Mouse (Mus musculus) lung, adult 2 months (tissue): ENCODE results near the gene Heca. TPM values are rescaled to one million over a fixed set of nuclear protein-coding genes. Genes with fewer than 3 reads are reported as not detected.
"Not testable (repeated sequence)": the region's sequence is repeated elsewhere in the genome, so short reads cannot be mapped to it uniquely, and the experiment has no call there.

Experiments
- DNase-seq: peaks from one replicate; pipeline ENCODE4 v3.0.0; 2022
- H3K4me1 ChIP-seq: fragments of 200-500 bp; 2 replicates; pipeline ENCODE4 v1.6.1; 2011; ENCODE audit warnings: low read length; ENCODE audit not compliant: control insufficient read depth, insufficient read depth
- H3K4me3 ChIP-seq: fragments of 200-500 bp; replicated peaks from 2 replicates; pipeline ENCODE3; 2011; ENCODE audit warnings: low read depth, mild to moderate bottlenecking, control low read depth, low read length; ENCODE audit errors: extremely low read depth
- CTCF ChIP-seq: fragments of 200-500 bp; IDR thresholded peaks from 2 replicates; pipeline ENCODE4 v1.5.1; 2011; ENCODE audit warnings: mild to moderate bottlenecking, low read length, control low read depth; ENCODE audit not compliant: insufficient read depth
- POLR2A ChIP-seq: fragments of 200-500 bp; IDR thresholded peaks from 2 replicates; pipeline ENCODE4 v1.6.1; 2011; ENCODE audit warnings: low read depth, mild to moderate bottlenecking, control low read depth, low read length, borderline replicate concordance; ENCODE audit errors: extremely low read depth
- WGBS: fragments of 180-500 bp; shearing (Covaris S2); methylation state at CpG from one replicate; pipeline ENCODE4 v1.1.7; 2018; 5-methylcytosine and 5-hydroxymethylcytosine counted together
- polyA plus RNA-seq: library from polyadenylated mRNA; depleted of rRNA; stranded (reverse); fragments of >200 nt; gene quantifications from 2 replicates; pipeline ENCODE4 v1.2.3, GENCODE M21; 2012; rRNA removed

The Heca gene
- polyA plus RNA-seq, result 23.1 and 30.9 TPM in 2 replicates

- 3% methylated on average over 50 of the region's 50 CpGs for WGBS
Observed at GRCm38 (mm10) chr10:17947960-17948730, at the start of gene Heca. Heca (minus strand) TSS chr10:17948067.

GRCm38 (mm10) chr10:17990576-17990975, 42.7 kb upstream of the Heca start:
- TF ChIP-seq CTCF (no peak), POLR2A (no peak)
- DNase-seq, result no peak
- 74% methylated on average over 4 of the region's 4 CpGs for WGBS
- no peak overlapping the region for H3K4me3 ChIP-seq
- no peaks in the 10 kb centered on the region for H3K4me1 ChIP-seq

More at GRCm38 (mm10) chr10:17947960-17948730, at the start of gene Heca:
- TF ChIP-seq CTCF (no peak), POLR2A (peak; percentile 79; the same call in 1 of the 2 replicates)
- DNase-seq, result peak; percentile 77
- peaks cover 4% of the 10 kb centered on the region; the same call in 1 of the 2 replicates for H3K4me1 ChIP-seq
- peak within 1 kb of the TSS; percentile 73 for H3K4me3 ChIP-seq

- no peak for TF ChIP-seq POLR2A
- TF ChIP-seq CTCF, result no peak
- Histone ChIP-seq H3K4me3 (peak overlapping the region; percentile 51), H3K4me1 (no peaks in the 10 kb centered on the region)
- WGBS, result 46% methylated on average over 6 of the region's 6 CpGs
- no peak for DNase-seq
Observed at GRCm38 (mm10) chr10:17989136-17989535, 41.3 kb upstream of the Heca start.

- Histone ChIP-seq H3K4me1 (no peaks in the 10 kb centered on the region), H3K4me3 (no peak overlapping the region)
- TF ChIP-seq POLR2A (no peak), CTCF (no peak)
- 77% methylated on average over 8 of the region's 8 CpGs for WGBS
- no peak for DNase-seq
Observed at GRCm38 (mm10) chr10:17987823-17988423, 40.1 kb upstream of the Heca start.

- no peak for DNase-seq
- TF ChIP-seq CTCF, result no peak
Observed at GRCm38 (mm10) chr10:17983313-17983712, 35.4 kb upstream of the Heca start.

GRCm38 (mm10) chr10:17966090-17966489, 18.2 kb upstream of the Heca start:
- no peak for DNase-seq
- TF ChIP-seq POLR2A (no peak), CTCF (no peak)
- no peak overlapping the region for H3K4me3 ChIP-seq
- WGBS, result 47% methylated on average over 4 of the region's 4 CpGs
- no peaks in the 10 kb centered on the region for H3K4me1 ChIP-seq

More at GRCm38 (mm10) chr10:17983313-17983712, 35.4 kb upstream of the Heca start:
- 65% methylated on average over 2 of the region's 2 CpGs for WGBS
- Histone ChIP-seq H3K4me1 (no peaks in the 10 kb centered on the region), H3K4me3 (no peak overlapping the region)

GRCm38 (mm10) chr10:17950761-17951160, 2.9 kb upstream of the Heca start:
- TF ChIP-seq POLR2A (no peak), CTCF (no peak)

GRCm38 (mm10) chr10:17947175-17947906, 526 bp downstream of the Heca start:
- DNase-seq, result peak; percentile 66
- 4% methylated on average over 108 of the region's 110 CpGs for WGBS
- H3K4me1 ChIP-seq, result peaks cover 4% of the 10 kb centered on the region; the same call in 1 of the 2 replicates
- no peak for TF ChIP-seq POLR2A
- no peak for TF ChIP-seq CTCF
- H3K4me3 ChIP-seq, result peak overlapping the region; percentile 73

More at GRCm38 (mm10) chr10:17950761-17951160, 2.9 kb upstream of the Heca start:
- 58% methylated on average over 5 of the region's 5 CpGs for WGBS
- no peak overlapping the region for H3K4me3 ChIP-seq
- H3K4me1 ChIP-seq, result peaks cover 2% of the 10 kb centered on the region; the same call in 1 of the 2 replicates
- DNase-seq, result no peak

- DNase-seq, H3K4me1 ChIP-seq: not testable (repeated sequence)
- H3K4me3 ChIP-seq, result peak overlapping the region; percentile 73
- 0% methylated on average over 4 of the region's 4 CpGs for WGBS
Observed at GRCm38 (mm10) chr10:17946799-17947174, 1.1 kb downstream of the Heca start.
